Mouse (Mus musculus): Measurements from ENCODE around the gene Suds3. TPM values are rescaled to one million over a fixed set of nuclear protein-coding genes. Genes with fewer than 3 reads are reported as not detected.

The Suds3 gene
- polyA plus RNA-seq, 1 experiment: 80.5 TPM

DNA sequence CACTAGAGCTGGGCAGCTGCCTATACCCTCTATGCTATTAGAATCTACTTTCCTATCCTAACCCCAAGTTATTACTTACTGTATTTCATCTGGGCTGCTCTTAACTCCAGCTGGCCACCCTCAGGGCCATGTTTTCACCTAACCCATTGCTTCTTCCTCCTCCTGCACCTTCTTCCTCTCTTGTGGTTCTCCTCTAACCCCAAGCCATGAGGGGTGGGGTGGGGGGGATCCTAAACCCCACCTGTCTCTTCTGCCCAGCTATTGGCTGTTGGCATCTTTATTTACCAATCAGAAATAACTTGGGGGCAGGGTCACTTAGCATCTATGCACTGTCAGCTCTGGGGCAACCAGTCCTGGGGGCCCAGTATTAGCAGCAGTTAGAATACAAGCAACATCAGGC lies 30.3 kb upstream of the Suds3 start:
- TF ChIP-seq CTCF (IDR thresholded peaks at IDR 0.05; ENCODE audit: control insufficient read depth, insufficient read depth, insufficient replicate concordance, low read depth, low read length) (no peak), POLR2A (IDR thresholded peaks at IDR 0.05; ENCODE audit: control insufficient read depth, low read depth, low read length) (no peak)
- H3K4me1 ChIP-seq (ENCODE audit: control insufficient read depth, insufficient read depth, low read length): no peaks in the 10 kb centered on the region; the same call in 1 of the 2 replicates
- no peak overlapping the region for H3K4me3 ChIP-seq (ENCODE audit: control insufficient read depth, low read depth, low read length)
- no peak overlapping the region for H3K27ac ChIP-seq (ENCODE audit: control insufficient read depth, insufficient read depth, low read depth, low read length)
- no peaks in the 10 kb centered on the region for H3K27me3 ChIP-seq (ENCODE audit: control insufficient read depth, insufficient read depth, low read length)
- no peaks in the 10 kb centered on the region for H3K36me3 ChIP-seq (ENCODE audit: control insufficient read depth, insufficient read depth, low read length)

GRCm38 (mm10) chr5:117143721-117144135 lies 27.8 kb upstream of the Suds3 start:
- Histone ChIP-seq H3K4me3 (ENCODE audit: control insufficient read depth, low read depth, low read length) (no peak overlapping the region), H3K27me3 (ENCODE audit: control insufficient read depth, insufficient read depth, low read length) (no peaks in the 10 kb centered on the region), H3K4me1 (ENCODE audit: control insufficient read depth, insufficient read depth, low read length) (no peaks in the 10 kb centered on the region; the same call in 1 of the 2 replicates), H3K27ac (ENCODE audit: control insufficient read depth, insufficient read depth, low read depth, low read length) (no peak overlapping the region), H3K36me3 (ENCODE audit: control insufficient read depth, insufficient read depth, low read length) (no peaks in the 10 kb centered on the region)
- TF ChIP-seq CTCF (IDR thresholded peaks at IDR 0.05; ENCODE audit: control insufficient read depth, insufficient read depth, insufficient replicate concordance, low read depth, low read length): peak; percentile 56; the same call in 1 of the 2 replicates
- no peak for TF ChIP-seq POLR2A (IDR thresholded peaks at IDR 0.05; ENCODE audit: control insufficient read depth, low read depth, low read length)

DNA sequence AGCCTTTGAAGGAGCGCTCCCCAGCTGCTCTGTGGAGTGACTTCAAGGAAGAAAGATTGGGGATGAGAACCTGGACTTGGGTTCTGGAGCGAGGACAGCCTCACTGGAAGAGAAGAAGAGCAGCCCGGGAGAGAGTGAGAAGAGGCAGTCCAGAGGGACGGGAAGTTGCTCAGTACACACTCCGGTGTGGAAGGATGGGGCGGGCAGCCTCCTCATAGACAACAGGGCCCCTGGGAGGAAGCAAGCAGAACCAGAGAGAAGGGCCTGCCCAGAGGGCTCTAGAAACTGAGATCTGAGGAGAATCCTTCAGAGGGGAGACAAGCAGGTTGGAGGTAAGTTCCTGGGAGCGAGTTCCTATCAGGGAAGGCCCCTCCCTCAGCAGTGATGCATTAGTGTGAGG lies 24.5 kb upstream of the Suds3 start:
- Histone ChIP-seq H3K36me3 (ENCODE audit: control insufficient read depth, insufficient read depth, low read length) (no peaks in the 10 kb centered on the region), H3K27me3 (ENCODE audit: control insufficient read depth, insufficient read depth, low read length) (no peaks in the 10 kb centered on the region), H3K27ac (ENCODE audit: control insufficient read depth, insufficient read depth, low read depth, low read length) (no peak overlapping the region), H3K4me3 (ENCODE audit: control insufficient read depth, low read depth, low read length) (no peak overlapping the region), H3K4me1 (ENCODE audit: control insufficient read depth, insufficient read depth, low read length) (peaks cover 2% of the 10 kb centered on the region; the same call in 1 of the 2 replicates)
- no peak for TF ChIP-seq POLR2A (IDR thresholded peaks at IDR 0.05; ENCODE audit: control insufficient read depth, low read depth, low read length)
- no peak for TF ChIP-seq CTCF (IDR thresholded peaks at IDR 0.05; ENCODE audit: control insufficient read depth, insufficient read depth, insufficient replicate concordance, low read depth, low read length)

- no peak for TF ChIP-seq CTCF (IDR thresholded peaks at IDR 0.05; ENCODE audit: control insufficient read depth, insufficient read depth, insufficient replicate concordance, low read depth, low read length)
- Histone ChIP-seq H3K27me3 (ENCODE audit: control insufficient read depth, insufficient read depth, low read length) (no peaks in the 10 kb centered on the region), H3K36me3 (ENCODE audit: control insufficient read depth, insufficient read depth, low read length) (no peaks in the 10 kb centered on the region), H3K4me1 (ENCODE audit: control insufficient read depth, insufficient read depth, low read length) (peaks cover 2% of the 10 kb centered on the region; the same call in 1 of the 2 replicates), H3K27ac (ENCODE audit: control insufficient read depth, insufficient read depth, low read depth, low read length) (no peak overlapping the region), H3K4me3 (ENCODE audit: control insufficient read depth, low read depth, low read length) (no peak overlapping the region)
Measured at GRCm38 (mm10) chr5:117139822-117140221, 23.9 kb upstream of the Suds3 start.

- TF ChIP-seq CTCF (IDR thresholded peaks at IDR 0.05; ENCODE audit: control insufficient read depth, insufficient read depth, insufficient replicate concordance, low read depth, low read length) (no peak), POLR2A (IDR thresholded peaks at IDR 0.05; ENCODE audit: control insufficient read depth, low read depth, low read length) (no peak)
Measured at GRCm38 (mm10) chr5:117138295-117138988, 22.5 kb upstream of the Suds3 start.

DNA sequence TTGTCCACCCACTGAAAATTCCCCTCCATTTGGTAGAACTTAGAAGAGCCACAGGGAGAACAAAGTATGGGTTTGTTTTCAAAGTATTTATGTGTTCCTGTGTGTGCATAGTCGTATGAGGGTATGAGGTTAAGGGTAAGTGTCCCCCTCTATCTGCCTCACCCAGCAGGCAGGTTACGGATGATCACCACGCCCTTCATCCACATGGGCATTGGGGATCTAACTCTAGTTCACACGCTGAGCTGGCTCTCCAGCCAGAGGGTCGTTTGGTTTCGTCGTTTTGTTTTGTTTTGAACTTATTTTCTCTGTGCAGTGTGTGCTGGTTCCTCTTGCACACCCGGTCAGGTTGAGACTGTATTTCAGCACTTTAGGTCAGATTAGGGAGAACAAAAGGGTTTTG lies 21.7 kb upstream of the Suds3 start:
- no peaks in the 10 kb centered on the region for H3K36me3 ChIP-seq (ENCODE audit: control insufficient read depth, insufficient read depth, low read length)

More at GRCm38 (mm10) chr5:117138295-117138988, 22.5 kb upstream of the Suds3 start:
- H3K27ac ChIP-seq (ENCODE audit: control insufficient read depth, insufficient read depth, low read depth, low read length): no peak overlapping the region
- H3K4me1 ChIP-seq (ENCODE audit: control insufficient read depth, insufficient read depth, low read length): peaks cover 2% of the 10 kb centered on the region; the same call in 1 of the 2 replicates
- no peaks in the 10 kb centered on the region for H3K27me3 ChIP-seq (ENCODE audit: control insufficient read depth, insufficient read depth, low read length)
- H3K36me3 ChIP-seq (ENCODE audit: control insufficient read depth, insufficient read depth, low read length): no peaks in the 10 kb centered on the region
- H3K4me3 ChIP-seq (ENCODE audit: control insufficient read depth, low read depth, low read length): no peak overlapping the region

DNA sequence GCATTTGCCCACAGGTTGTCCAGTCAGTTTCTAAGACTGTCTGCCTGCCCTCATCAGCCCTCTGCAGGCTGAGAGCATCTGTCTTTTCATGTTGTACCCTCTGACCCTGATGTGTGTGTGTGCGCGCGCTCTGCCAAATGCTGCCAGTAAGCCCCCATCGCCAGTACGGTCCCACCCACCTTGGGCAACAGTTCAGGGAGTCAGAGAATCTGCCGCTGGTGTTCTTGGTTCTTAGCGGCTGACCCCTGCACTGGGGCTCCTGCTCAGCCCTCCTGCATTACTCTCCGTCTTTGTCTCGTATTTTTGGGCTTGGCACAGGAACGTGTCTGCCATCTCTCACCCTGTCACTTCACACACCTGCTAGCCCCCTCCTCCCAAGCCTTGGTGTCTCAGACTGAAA lies 21.1 kb upstream of the Suds3 start:
- no peaks in the 10 kb centered on the region for H3K36me3 ChIP-seq (ENCODE audit: control insufficient read depth, insufficient read depth, low read length)
- no peak overlapping the region for H3K27ac ChIP-seq (ENCODE audit: control insufficient read depth, insufficient read depth, low read depth, low read length)
- H3K4me3 ChIP-seq (ENCODE audit: control insufficient read depth, low read depth, low read length): no peak overlapping the region
- H3K4me1 ChIP-seq (ENCODE audit: control insufficient read depth, insufficient read depth, low read length): peaks cover 2% of the 10 kb centered on the region; the same call in 1 of the 2 replicates
- TF ChIP-seq CTCF (IDR thresholded peaks at IDR 0.05; ENCODE audit: control insufficient read depth, insufficient read depth, insufficient replicate concordance, low read depth, low read length) (no peak), POLR2A (IDR thresholded peaks at IDR 0.05; ENCODE audit: control insufficient read depth, low read depth, low read length) (no peak)
- no peaks in the 10 kb centered on the region for H3K27me3 ChIP-seq (ENCODE audit: control insufficient read depth, insufficient read depth, low read length)

More for the DNA sequence above, 21.7 kb upstream of the Suds3 start:
- H3K27me3 ChIP-seq (ENCODE audit: control insufficient read depth, insufficient read depth, low read length): no peaks in the 10 kb centered on the region
- H3K4me3 ChIP-seq (ENCODE audit: control insufficient read depth, low read depth, low read length): no peak overlapping the region
- no peak for TF ChIP-seq POLR2A (IDR thresholded peaks at IDR 0.05; ENCODE audit: control insufficient read depth, low read depth, low read length)
- no peak for TF ChIP-seq CTCF (IDR thresholded peaks at IDR 0.05; ENCODE audit: control insufficient read depth, insufficient read depth, insufficient replicate concordance, low read depth, low read length)
- peaks cover 2% of the 10 kb centered on the region; the same call in 1 of the 2 replicates for H3K4me1 ChIP-seq (ENCODE audit: control insufficient read depth, insufficient read depth, low read length)
- no peak overlapping the region for H3K27ac ChIP-seq (ENCODE audit: control insufficient read depth, insufficient read depth, low read depth, low read length)

All from testis, adult 2 months (tissue).